Mouse (Mus musculus): ENCODE measurements around the gene Gm10277. TPM values are rescaled to one million over a fixed set of nuclear protein-coding genes. Genes with fewer than 3 reads are reported as not detected.

Gene Gm10277
- total RNA-seq (2021), result not detected
- long read RNA-seq, experiment 1, result 0 reads
- long read RNA-seq, experiment 2, result 0 reads

- DNase-seq, result no peak
Observed at GRCm38 (mm10) chr11:77787707-77788106, at the start of gene Gm10277. TSS of gene Gm10277 (minus strand) at chr11:77787747.

GRCm38 (mm10) chr11:77836751-77837150, 49.2 kb upstream of the Gm10277 start:
- peak; percentile 55 for DNase-seq

GRCm38 (mm10) chr11:77836290-77836689, 48.7 kb upstream of the Gm10277 start:
- no peak for DNase-seq

- DNase-seq, result no peak
Observed at GRCm38 (mm10) chr11:77835109-77835508, 47.6 kb upstream of the Gm10277 start.

GRCm38 (mm10) chr11:77832541-77832940, 45.0 kb upstream of the Gm10277 start:
- peak; percentile 34 for DNase-seq

- no peak for DNase-seq
Observed at GRCm38 (mm10) chr11:77830875-77831274, 43.3 kb upstream of the Gm10277 start.

DNA sequence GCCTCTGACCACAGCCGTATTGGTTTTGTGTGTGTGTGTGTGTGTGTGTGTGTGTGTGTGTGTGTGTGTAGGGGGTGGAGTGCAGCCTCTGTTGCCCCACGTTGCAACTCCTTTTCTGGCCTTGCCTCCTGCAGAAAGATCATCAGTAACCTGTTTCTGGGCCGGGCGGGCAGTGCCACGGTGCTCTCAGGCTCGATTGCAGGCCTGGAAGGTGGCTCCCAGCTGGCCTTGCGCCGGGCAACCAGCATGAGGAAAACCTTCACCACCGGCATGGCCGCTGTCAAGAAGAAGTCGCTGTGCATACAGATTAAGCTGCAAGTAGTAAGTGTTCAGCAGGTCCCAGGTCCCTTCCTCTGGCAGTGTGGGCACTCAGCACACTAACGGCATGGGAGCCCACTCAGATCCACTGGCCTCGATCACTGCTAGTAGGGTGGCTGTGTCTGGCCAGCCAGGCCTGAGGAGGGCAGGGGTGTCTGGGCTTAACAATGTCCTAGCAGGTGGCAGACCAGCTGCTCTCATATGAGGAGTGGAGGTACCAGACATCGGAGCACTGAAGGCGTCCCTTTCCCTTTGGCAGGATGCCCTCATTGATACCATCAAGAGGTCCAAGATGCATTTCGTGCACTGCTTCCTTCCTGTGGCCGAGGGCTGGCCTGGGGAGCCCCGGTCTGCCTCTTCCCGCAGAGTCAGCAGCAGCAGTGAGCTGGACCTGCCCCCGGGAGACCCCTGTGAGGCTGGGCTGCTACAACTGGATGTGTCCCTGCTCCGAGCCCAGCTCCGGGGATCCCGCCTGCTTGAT, 41.7 kb upstream of the Gm10277 start:
- DNase-seq, result no peak

DNA sequence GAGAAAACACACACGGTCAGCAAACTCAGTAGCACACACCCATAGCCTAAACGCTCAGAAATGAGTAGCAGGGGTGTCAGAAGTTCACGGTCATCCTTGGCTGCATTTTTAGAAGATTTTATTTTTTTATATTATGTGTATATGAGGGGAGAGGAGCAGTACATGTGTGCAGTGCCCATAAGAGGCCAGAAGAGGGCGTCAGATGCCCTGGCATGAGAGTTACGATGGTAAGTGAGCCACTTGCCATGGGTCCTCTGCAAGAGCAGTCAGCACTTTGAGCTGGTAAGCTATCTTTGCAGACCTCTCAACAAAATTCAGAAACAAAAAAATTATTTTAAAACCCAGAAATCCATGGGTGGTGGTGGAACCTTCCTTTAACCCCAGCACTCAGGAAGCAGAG, 40.6 kb upstream of the Gm10277 start:
- no peak for DNase-seq

GRCm38 (mm10) chr11:77827241-77827995, 39.9 kb upstream of the Gm10277 start:
- peak; percentile 81 for DNase-seq

- DNase-seq, result no peak
Observed at GRCm38 (mm10) chr11:77826311-77826710, 38.8 kb upstream of the Gm10277 start.

- peak; percentile 82 for DNase-seq
Observed at GRCm38 (mm10) chr11:77825853-77826252, 38.3 kb upstream of the Gm10277 start.

GRCm38 (mm10) chr11:77822781-77823180, 35.2 kb upstream of the Gm10277 start:
- DNase-seq, result peak; percentile 68

DNA sequence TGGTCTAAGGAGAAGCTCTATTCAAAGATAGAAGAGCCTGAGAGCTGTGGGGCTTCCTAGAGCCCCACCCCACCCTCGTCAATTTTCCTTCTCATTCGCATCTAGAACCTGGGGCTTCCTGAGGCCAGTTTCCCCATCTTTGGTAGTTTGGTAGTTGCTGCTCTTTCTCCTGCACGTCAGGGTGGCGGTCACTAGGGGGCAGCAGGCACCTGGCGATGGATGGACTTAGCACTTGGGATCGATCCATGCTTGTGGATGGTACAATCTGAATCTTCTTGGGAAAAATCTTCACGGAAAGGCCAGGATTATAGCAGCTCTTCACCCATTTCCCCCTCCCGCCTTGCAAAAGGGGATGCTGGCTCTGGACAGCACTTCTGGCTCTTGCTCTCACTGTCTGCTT, 34.1 kb upstream of the Gm10277 start:
- peak; percentile 76 for DNase-seq

GRCm38 (mm10) chr11:77816003-77816402, 28.5 kb upstream of the Gm10277 start:
- peak; percentile 84 for DNase-seq

- no peak for DNase-seq
Observed at GRCm38 (mm10) chr11:77813969-77814368, 26.4 kb upstream of the Gm10277 start.

- DNase-seq, result no peak
Observed at GRCm38 (mm10) chr11:77810018-77810417, 22.5 kb upstream of the Gm10277 start.

- no peak for DNase-seq
Observed at GRCm38 (mm10) chr11:77809215-77809614, 21.7 kb upstream of the Gm10277 start.

GRCm38 (mm10) chr11:77808051-77808465, 20.5 kb upstream of the Gm10277 start:
- peak; percentile 55 for DNase-seq

- peak; percentile 53 for DNase-seq
Observed at GRCm38 (mm10) chr11:77806855-77807254, 19.3 kb upstream of the Gm10277 start.

DNA sequence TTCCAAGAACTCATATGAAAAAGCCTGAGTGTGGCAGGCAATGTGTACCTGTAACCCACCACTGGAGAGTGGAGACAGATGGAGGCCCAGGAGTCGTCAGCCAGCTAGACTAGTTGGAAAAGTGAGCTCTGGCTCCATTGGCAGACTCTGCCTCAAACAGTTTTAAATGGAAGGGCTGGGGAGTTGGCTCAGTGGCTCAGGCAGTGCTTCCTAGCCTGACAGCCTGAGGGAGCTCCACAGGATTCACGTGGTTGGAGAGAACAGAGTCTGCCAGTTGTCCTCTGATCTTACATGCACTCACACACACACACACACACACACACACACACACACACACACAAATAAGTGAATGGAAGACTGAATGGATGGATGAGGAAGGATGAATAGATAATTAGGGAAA, 18.7 kb upstream of the Gm10277 start:
- DNase-seq, result no peak

- no peak for DNase-seq
Observed at GRCm38 (mm10) chr11:77802341-77802865, 14.9 kb upstream of the Gm10277 start.

GRCm38 (mm10) chr11:77800869-77801701, 13.5 kb upstream of the Gm10277 start:
- peak; percentile 87 for DNase-seq

Measured in adrenal gland, postnatal 10 days (tissue).